Mouse (Mus musculus) hindbrain, postnatal 0 days (tissue): ENCODE results near the gene Cbwd1. TPM values are rescaled to one million over a fixed set of nuclear protein-coding genes. Genes with fewer than 3 reads are reported as not detected.
"Not testable (repeated sequence)": the region's sequence is repeated elsewhere in the genome, so short reads cannot be mapped to it uniquely, and the experiment has no call there.

Experiments used
- ATAC-seq: fragments of 200-750 bp; cut with Nextera tagmentation; 2 replicates; pipeline ENCODE4 v1.8.0; 2017; ENCODE audit warnings: mild to moderate bottlenecking, moderate TSS enrichment, moderate library complexity
- DNase-seq: peaks from one replicate; pipeline ENCODE4 v3.0.0-alpha.2; 2015; ENCODE audit warnings: low spot score
- H3K27ac ChIP-seq: fragments of 300-500 bp; sonication (generic); 2 replicates; pipeline ENCODE4 v1.5.1; 2014; ENCODE audit warnings: mild to moderate bottlenecking
- H3K27me3 ChIP-seq: fragments of 300-500 bp; sonication (generic); 2 replicates; pipeline ENCODE4 v1.6.1; 2014; ENCODE audit warnings: low read length, mixed read lengths; ENCODE audit not compliant: insufficient read depth
- H3K36me3 ChIP-seq: fragments of 300-500 bp; sonication (generic); 2 replicates; pipeline ENCODE4 v1.6.1; 2014; ENCODE audit warnings: low read length, mixed read lengths; ENCODE audit not compliant: insufficient read depth
- H3K4me1 ChIP-seq: fragments of 300-500 bp; sonication (generic); 2 replicates; pipeline ENCODE4 v1.6.1; 2014; ENCODE audit warnings: antibody characterized with exemption, low read length, mixed read lengths; ENCODE audit not compliant: insufficient read depth
- H3K4me2 ChIP-seq: fragments of 300-500 bp; sonication (generic); 2 replicates; pipeline ENCODE4 v1.6.1; 2014; ENCODE audit warnings: low read depth, mild to moderate bottlenecking, low read length, moderate library complexity, mixed read lengths
- H3K4me3 ChIP-seq: fragments of 300-500 bp; sonication (generic); 2 replicates; pipeline ENCODE4 v1.5.1; 2014; ENCODE audit warnings: low read length
- H3K9ac ChIP-seq: fragments of 300-500 bp; sonication (generic); replicated peaks from 2 replicates; pipeline ENCODE4 v1.6.1; 2014; ENCODE audit warnings: mild to moderate bottlenecking, low read length, moderate library complexity, mixed read lengths
- H3K9me3 ChIP-seq: fragments of 300-500 bp; sonication (generic); 2 replicates; pipeline ENCODE4 v1.6.1; 2016; ENCODE audit warnings: low read length, mixed read lengths
- CTCF ChIP-seq: IDR thresholded peaks from 2 replicates; pipeline ENCODE4 v1.5.1; 2016; ENCODE audit warnings: antibody characterized with exemption, control low read depth, low read depth
- WGBS: fragments of 180-500 bp; shearing (Covaris S2); extraction: QIAGEN DNeasy Blood & Tissue Kit; methylation state at CpG from one replicate; pipeline ENCODE4 v1.1.7; 2014; 5-methylcytosine and 5-hydroxymethylcytosine counted together
- polyA plus RNA-seq: library from polyadenylated mRNA; unstranded; fragments of >200 nt; fragmentation: Nextera tagmentation; extraction: Ambion mirVana; gene quantifications from 2 replicates; pipeline ENCODE4 v1.2.1, GENCODE M21; 2015
- total RNA-seq: library from RNA; depleted of rRNA; stranded (reverse); fragments of >200 nt; gene quantifications from 2 replicates; pipeline ENCODE4 v1.2.3, GENCODE M21; 2014

Gene Cbwd1
- total and polyA plus RNA-seq, 2 experiments from 2014 or later = 8.3 to 12.8 TPM

DNA sequence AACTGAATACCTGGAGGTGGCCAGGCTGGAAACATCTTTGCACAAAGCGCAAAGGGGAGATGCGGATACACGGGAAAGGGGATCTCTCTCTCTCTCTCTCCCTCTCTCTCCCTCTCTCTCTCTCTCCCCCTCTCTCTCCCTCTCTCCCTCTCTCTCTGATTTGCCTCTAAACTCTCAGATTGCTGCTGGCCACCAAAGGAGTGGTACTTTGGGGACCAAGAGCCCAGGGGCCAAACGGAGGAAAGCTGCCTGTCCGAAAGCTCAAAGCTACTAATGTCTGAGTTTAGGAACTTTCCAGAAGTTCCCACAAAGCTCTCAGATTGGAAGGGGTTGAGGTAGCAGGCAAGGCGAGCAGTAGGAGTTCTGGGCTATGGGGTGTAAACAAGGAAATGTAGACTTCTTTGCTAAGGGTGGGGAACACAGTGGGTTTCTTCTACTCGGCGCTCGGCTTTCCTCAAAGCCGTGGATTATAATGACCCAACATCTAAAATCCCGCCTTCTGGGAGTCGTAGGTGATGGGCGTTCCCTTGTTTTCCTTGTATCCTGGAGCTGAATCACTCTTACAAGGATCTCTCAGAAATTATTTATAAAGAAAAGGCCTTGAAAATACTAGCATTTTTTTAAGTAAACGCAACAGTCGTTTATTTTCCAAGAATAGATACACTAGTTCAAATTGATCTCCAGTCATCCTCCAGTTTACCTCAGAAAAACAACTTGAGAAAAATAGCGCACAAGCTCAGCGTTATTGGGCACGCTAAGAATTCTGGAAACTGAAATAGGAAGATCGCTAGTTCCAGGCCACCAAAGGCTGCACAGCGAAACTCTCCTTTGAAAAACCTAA is 63.3 kb downstream of the Cbwd1 start:
- Histone ChIP-seq H3K9ac (no peak overlapping the region), H3K36me3 (no peaks in the 10 kb centered on the region), H3K4me3 (no peak overlapping the region), H3K27ac (no peak overlapping the region), H3K9me3 (no peaks in the 10 kb centered on the region), H3K4me1 (no peaks in the 10 kb centered on the region), H3K4me2 (no peak overlapping the region), H3K27me3 (peaks cover 59% of the 10 kb centered on the region)
- DNase-seq (no peak), ATAC-seq (no peak)
- 2% methylated on average over 20 of the region's 20 CpGs for WGBS
- no peak for TF ChIP-seq CTCF

DNA sequence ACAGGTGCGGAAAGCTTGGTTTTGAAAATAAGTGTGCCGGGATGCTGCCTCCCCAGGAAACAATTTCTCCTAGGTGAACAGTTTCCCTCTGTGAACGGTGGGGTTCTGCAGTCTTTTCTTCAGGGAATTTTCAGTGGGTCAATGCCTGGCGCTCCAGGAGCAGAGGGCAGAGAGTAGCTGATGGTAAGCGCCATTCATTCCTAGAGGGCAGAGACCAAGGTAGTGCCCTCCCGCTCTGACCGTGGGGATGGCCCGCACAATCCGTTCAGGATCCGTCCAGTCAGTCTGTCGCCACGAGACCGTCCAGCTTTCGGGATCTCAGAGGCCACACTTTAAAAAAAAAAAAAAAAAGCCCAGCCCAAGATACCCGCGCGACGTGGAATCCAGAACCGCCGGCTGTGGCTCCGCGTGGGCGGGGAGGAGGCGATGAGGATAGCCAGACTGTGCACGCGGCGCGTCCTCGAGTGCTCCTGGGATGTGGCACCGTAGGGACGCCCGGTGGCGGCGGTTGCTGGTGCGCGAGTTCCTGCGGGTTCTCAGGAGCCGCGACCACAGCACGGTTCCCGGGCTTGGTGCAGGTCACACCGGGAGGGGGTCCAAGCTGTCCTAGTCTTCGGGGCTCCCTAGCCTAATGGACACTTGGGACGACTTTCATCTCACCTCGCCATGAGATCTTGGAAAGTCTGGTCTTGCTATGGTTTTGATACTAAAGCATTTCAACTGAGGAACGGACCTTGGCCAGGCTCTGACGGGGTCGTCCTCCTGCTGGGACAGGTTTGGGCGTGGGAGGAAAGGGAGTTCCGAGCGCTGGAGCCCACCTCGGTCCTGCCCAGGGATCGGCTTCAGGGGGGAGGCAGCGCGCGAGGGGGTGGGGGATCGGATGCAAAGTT is 64.2 kb downstream of the Cbwd1 start:
- ATAC-seq = no peak

DNA sequence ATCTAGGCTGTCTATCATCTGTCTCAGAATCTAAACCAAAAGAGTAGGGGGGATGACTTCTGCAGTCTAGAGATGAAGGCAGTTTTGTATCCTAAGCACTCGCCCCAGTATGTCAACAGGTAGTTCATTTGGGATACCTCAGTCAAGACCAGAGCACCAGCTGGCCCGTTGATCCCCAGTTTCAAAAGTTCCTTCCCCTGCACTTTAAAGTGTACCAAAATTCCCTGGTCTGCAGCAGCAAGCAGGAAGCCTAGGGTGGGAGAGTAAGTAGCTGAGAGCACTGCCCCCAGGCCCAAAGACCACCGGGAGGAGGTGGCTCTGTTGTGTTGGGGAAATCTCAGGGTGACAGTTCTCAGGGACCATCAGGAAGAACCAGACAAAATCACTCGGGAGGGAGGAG is 64.9 kb downstream of the Cbwd1 start:
- Histone ChIP-seq H3K27ac (no peak overlapping the region), H3K4me2 (no peak overlapping the region), H3K27me3 (peaks cover 43% of the 10 kb centered on the region), H3K36me3 (no peaks in the 10 kb centered on the region), H3K4me3 (no peak overlapping the region), H3K9ac (no peak overlapping the region), H3K9me3 (no peaks in the 10 kb centered on the region), H3K4me1 (no peaks in the 10 kb centered on the region)
- no peak for TF ChIP-seq CTCF
- DNase-seq (no peak), ATAC-seq (no peak)
- WGBS = 21% methylated on average over 4 of the region's 4 CpGs

More for the DNA sequence above, 64.2 kb downstream of the Cbwd1 start:
- Histone ChIP-seq H3K27ac (no peak overlapping the region), H3K36me3 (no peaks in the 10 kb centered on the region), H3K4me3 (peak overlapping the region; percentile 18), H3K4me1 (no peaks in the 10 kb centered on the region), H3K9ac (no peak overlapping the region), H3K27me3 (peaks cover 51% of the 10 kb centered on the region), H3K9me3 (no peaks in the 10 kb centered on the region), H3K4me2 (peak overlapping the region; percentile 40; the same call in 1 of the 2 replicates)
- DNase-seq = no peak
- 2% methylated on average over 57 of the region's 57 CpGs for WGBS
- no peak for TF ChIP-seq CTCF

DNA sequence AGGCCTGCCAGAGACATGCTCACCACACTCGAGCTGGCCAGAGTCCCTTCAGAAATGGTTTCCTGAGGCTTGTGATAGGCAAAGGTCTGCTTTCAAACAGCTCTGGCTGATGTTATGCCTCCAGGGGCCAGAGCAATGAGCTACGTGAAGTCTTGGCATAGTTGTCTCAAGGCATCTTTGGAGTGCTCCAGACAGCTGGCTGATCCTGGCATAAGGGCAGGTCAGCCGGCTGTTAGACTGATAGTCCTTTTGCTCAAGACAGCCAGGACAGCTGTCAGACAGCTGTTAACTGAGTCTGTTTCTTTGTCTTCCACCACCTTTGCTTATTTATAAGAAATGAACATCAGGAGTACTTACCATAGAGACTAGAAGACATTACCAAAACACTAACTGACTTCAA is 74.5 kb downstream of the Cbwd1 start:
- Histone ChIP-seq H3K9ac (no peak overlapping the region), H3K4me1 (no peaks in the 10 kb centered on the region), H3K36me3 (no peaks in the 10 kb centered on the region), H3K27ac (no peak overlapping the region), H3K4me2 (no peak overlapping the region), H3K9me3 (no peaks in the 10 kb centered on the region), H3K27me3 (no peaks in the 10 kb centered on the region), H3K4me3 (no peak overlapping the region)
- TF ChIP-seq CTCF = no peak
- WGBS = 84% methylated on average over 3 of the region's 3 CpGs
- DNase-seq (no peak), ATAC-seq (no peak)

DNA sequence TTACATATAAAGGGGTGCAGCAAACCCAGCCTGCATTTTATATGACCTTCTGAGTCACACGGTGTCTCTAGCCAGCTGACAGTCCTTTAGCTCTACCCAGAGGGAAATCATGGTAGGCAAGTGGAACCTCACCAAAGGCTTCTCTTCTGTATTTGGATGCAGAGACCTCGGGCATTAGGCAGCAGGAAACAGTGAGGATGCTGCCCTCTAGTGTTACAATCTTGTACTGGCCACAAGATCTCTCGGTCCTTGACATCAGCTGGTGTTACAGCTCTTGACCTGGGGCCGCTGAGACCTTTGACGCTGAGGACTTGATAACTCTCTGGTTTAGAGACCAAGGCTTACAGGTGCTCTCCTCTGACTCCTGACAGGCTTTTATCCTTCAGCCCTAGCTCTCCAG is 75.9 kb downstream of the Cbwd1 start:
- Histone ChIP-seq H3K9ac (no peak overlapping the region), H3K4me1 (no peaks in the 10 kb centered on the region), H3K36me3 (no peaks in the 10 kb centered on the region), H3K4me3 (no peak overlapping the region), H3K4me2 (no peak overlapping the region), H3K9me3 (no peaks in the 10 kb centered on the region), H3K27me3 (no peaks in the 10 kb centered on the region), H3K27ac (no peak overlapping the region)
- peak; percentile 93 for TF ChIP-seq CTCF
- ATAC-seq (peak; percentile 64; the same call in 1 of the 2 replicates), DNase-seq (peak; percentile 81)
- 10% methylated on average over 5 of the region's 5 CpGs for WGBS

DNA sequence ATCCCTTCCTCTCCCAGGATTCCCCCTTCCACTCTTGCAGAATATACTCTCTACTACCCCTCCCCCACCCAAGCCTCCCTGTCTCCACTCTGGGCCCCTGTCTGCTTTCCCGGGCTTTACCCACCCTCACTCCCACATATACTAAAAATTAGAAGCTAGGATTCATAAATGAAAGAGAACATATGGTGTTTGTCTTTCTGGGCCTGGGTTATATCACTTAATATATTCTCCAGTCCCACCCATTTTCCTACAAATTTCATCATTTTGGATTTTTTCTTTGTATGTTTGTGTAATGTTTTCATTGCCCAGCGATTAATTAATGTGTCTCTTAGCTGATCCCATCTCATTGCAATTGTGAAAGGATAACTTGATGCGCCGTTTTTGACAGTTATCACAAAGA is 80.2 kb downstream of the Cbwd1 start:
- ATAC-seq = no peak
- 61% methylated on average over 4 of the region's 4 CpGs for WGBS
- H3K4me2 ChIP-seq = no peak overlapping the region
- no peak overlapping the region for H3K4me3 ChIP-seq
- H3K27ac ChIP-seq = no peak overlapping the region
- H3K9ac ChIP-seq = no peak overlapping the region
- no peaks in the 10 kb centered on the region for H3K4me1 ChIP-seq
- no peaks in the 10 kb centered on the region for H3K27me3 ChIP-seq
- no peak for DNase-seq
- no peak for TF ChIP-seq CTCF
- no peaks in the 10 kb centered on the region for H3K9me3 ChIP-seq
- H3K36me3 ChIP-seq = no peaks in the 10 kb centered on the region

DNA sequence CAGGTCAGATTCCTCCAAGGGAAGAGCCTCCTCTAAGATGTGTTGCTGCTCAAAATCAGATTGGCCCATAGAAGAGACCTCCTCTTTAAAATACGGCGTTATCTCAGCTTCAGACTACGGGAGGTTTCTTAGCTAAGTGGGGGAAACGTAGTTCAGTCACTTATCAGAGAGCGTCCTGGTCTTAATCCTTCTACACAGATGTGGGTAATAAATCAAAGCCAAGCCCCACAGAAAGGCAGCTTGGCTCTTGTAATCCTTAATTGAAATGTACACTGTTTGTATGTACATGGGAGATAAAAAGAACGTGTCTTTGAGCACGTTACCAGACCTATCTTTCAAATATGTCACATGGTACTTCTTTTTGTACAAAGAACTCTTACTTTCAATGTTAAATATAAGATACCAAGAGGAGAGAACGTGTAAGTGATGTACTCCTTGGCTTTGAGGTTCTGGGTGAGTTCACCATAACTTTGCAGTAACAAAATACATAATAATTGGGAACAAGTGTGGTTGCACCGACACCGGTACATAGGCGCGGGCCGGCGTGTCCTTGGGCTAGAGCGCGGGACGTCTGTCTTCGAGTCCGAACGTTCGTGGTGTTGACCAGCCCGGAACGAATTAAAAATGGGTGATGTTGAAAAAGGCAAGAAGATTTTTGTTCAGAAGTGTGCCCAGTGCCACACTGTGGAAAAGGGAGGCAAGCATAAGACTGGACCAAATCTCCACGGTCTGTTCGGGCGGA is 86.1 kb downstream of the Cbwd1 start, which contains the start of gene Gm10053:
Gene Gm10053, plus strand, starts transcription at position 558 of the 742 bp plus-strand sequence.
- H3K9me3 ChIP-seq, H3K9ac ChIP-seq, H3K4me3 ChIP-seq, H3K36me3 ChIP-seq, H3K4me1 ChIP-seq, H3K4me2 ChIP-seq, H3K27me3 ChIP-seq, H3K27ac ChIP-seq, DNase-seq, ATAC-seq: not testable (repeated sequence)
- WGBS = 91% methylated on average over 23 of the region's 26 CpGs
